Mouse (Mus musculus): ENCODE measurements around the gene Tmem176a. TPM values are rescaled to one million over a fixed set of nuclear protein-coding genes. Genes with fewer than 3 reads are reported as not detected.
"Not testable (repeated sequence)": the region's sequence is repeated elsewhere in the genome, so short reads cannot be mapped to it uniquely, and the experiment has no call there.

Gene Tmem176a
- polyA plus RNA-seq, 1 experiment, result 6.5 TPM

GRCm38 (mm10) chr6:48861616-48862280 is 21.0 kb downstream of the Tmem176a start:
- no peak overlapping the region for H3K4me3 ChIP-seq (ENCODE audit: insufficient read depth, low read depth, low read length)
- H3K4me1 ChIP-seq (ENCODE audit: control insufficient read depth, insufficient read depth, insufficient read length, low read length), result no peaks in the 10 kb centered on the region
- H3K27ac ChIP-seq (replicated peaks; ENCODE audit: low read depth, low read length), result no peak overlapping the region

- no peak overlapping the region for H3K4me3 ChIP-seq (ENCODE audit: insufficient read depth, low read depth, low read length)
- no peaks in the 10 kb centered on the region for H3K4me1 ChIP-seq (ENCODE audit: control insufficient read depth, insufficient read depth, insufficient read length, low read length)
- no peak overlapping the region for H3K27ac ChIP-seq (replicated peaks; ENCODE audit: low read depth, low read length)
Measured at GRCm38 (mm10) chr6:48862816-48863215, 22.1 kb downstream of the Tmem176a start.

- no peak overlapping the region for H3K4me3 ChIP-seq (ENCODE audit: insufficient read depth, low read depth, low read length)
- no peak overlapping the region for H3K27ac ChIP-seq (replicated peaks; ENCODE audit: low read depth, low read length)
Measured at GRCm38 (mm10) chr6:48863488-48863887, 22.8 kb downstream of the Tmem176a start.

GRCm38 (mm10) chr6:48864181-48864580 is 23.5 kb downstream of the Tmem176a start:
- Histone ChIP-seq H3K4me3 (ENCODE audit: insufficient read depth, low read depth, low read length) (no peak overlapping the region), H3K27ac (replicated peaks; ENCODE audit: low read depth, low read length) (no peak overlapping the region), H3K4me1 (ENCODE audit: control insufficient read depth, insufficient read depth, insufficient read length, low read length) (no peaks in the 10 kb centered on the region)

More at GRCm38 (mm10) chr6:48863488-48863887, 22.8 kb downstream of the Tmem176a start:
- H3K4me1 ChIP-seq (ENCODE audit: control insufficient read depth, insufficient read depth, insufficient read length, low read length), result no peaks in the 10 kb centered on the region

GRCm38 (mm10) chr6:48864723-48865122 is 24.0 kb downstream of the Tmem176a start:
- no peak overlapping the region for H3K4me3 ChIP-seq (ENCODE audit: insufficient read depth, low read depth, low read length)
- no peaks in the 10 kb centered on the region for H3K4me1 ChIP-seq (ENCODE audit: control insufficient read depth, insufficient read depth, insufficient read length, low read length)
- H3K27ac ChIP-seq (replicated peaks; ENCODE audit: low read depth, low read length), result no peak overlapping the region

- H3K4me3 ChIP-seq (ENCODE audit: insufficient read depth, low read depth, low read length), result no peak overlapping the region
- no peak overlapping the region for H3K27ac ChIP-seq (replicated peaks; ENCODE audit: low read depth, low read length)
- no peaks in the 10 kb centered on the region for H3K4me1 ChIP-seq (ENCODE audit: control insufficient read depth, insufficient read depth, insufficient read length, low read length)
Measured at GRCm38 (mm10) chr6:48865152-48865745, 24.5 kb downstream of the Tmem176a start.

GRCm38 (mm10) chr6:48866355-48866950 is 25.7 kb downstream of the Tmem176a start:
- not testable (repeated sequence) for H3K4me3 ChIP-seq (ENCODE audit: insufficient read depth, low read depth, low read length); H3K4me1 ChIP-seq (ENCODE audit: control insufficient read depth, insufficient read depth, insufficient read length, low read length); H3K27ac ChIP-seq (replicated peaks; ENCODE audit: low read depth, low read length)

- Histone ChIP-seq H3K4me1 (ENCODE audit: control insufficient read depth, insufficient read depth, insufficient read length, low read length) (no peaks in the 10 kb centered on the region), H3K27ac (replicated peaks; ENCODE audit: low read depth, low read length) (no peak overlapping the region), H3K4me3 (ENCODE audit: insufficient read depth, low read depth, low read length) (no peak overlapping the region)
Measured at GRCm38 (mm10) chr6:48867158-48867557, 26.4 kb downstream of the Tmem176a start.

GRCm38 (mm10) chr6:48869774-48870173 is 29.1 kb downstream of the Tmem176a start:
- Histone ChIP-seq H3K27ac (replicated peaks; ENCODE audit: low read depth, low read length) (no peak overlapping the region), H3K4me1 (ENCODE audit: control insufficient read depth, insufficient read depth, insufficient read length, low read length) (no peaks in the 10 kb centered on the region), H3K4me3 (ENCODE audit: insufficient read depth, low read depth, low read length) (no peak overlapping the region)

- Histone ChIP-seq H3K4me3 (ENCODE audit: insufficient read depth, low read depth, low read length) (no peak within 1 kb of the TSS), H3K27ac (replicated peaks; ENCODE audit: low read depth, low read length) (no peak within 1 kb of the TSS), H3K4me1 (ENCODE audit: control insufficient read depth, insufficient read depth, insufficient read length, low read length) (no peaks in the 10 kb centered on the region)
Measured at GRCm38 (mm10) chr6:48872596-48872995, 31.9 kb downstream of the Tmem176a start, which contains the start of gene Aoc1. Gene Aoc1, plus strand, starts transcription at chr6:48872896.

- Histone ChIP-seq H3K4me3 (ENCODE audit: insufficient read depth, low read depth, low read length) (no peak overlapping the region), H3K4me1 (ENCODE audit: control insufficient read depth, insufficient read depth, insufficient read length, low read length) (no peaks in the 10 kb centered on the region), H3K27ac (replicated peaks; ENCODE audit: low read depth, low read length) (no peak overlapping the region)
Measured at GRCm38 (mm10) chr6:48874576-48874975, 33.9 kb downstream of the Tmem176a start.

- H3K4me3 ChIP-seq (ENCODE audit: insufficient read depth, low read depth, low read length), result no peak overlapping the region
- no peaks in the 10 kb centered on the region for H3K4me1 ChIP-seq (ENCODE audit: control insufficient read depth, insufficient read depth, insufficient read length, low read length)
- no peak overlapping the region for H3K27ac ChIP-seq (replicated peaks; ENCODE audit: low read depth, low read length)
Measured at GRCm38 (mm10) chr6:48875515-48875914, 34.8 kb downstream of the Tmem176a start.

GRCm38 (mm10) chr6:48876510-48877135 is 35.9 kb downstream of the Tmem176a start:
- Histone ChIP-seq H3K4me1 (ENCODE audit: control insufficient read depth, insufficient read depth, insufficient read length, low read length) (no peaks in the 10 kb centered on the region), H3K27ac (replicated peaks; ENCODE audit: low read depth, low read length) (no peak overlapping the region), H3K4me3 (ENCODE audit: insufficient read depth, low read depth, low read length) (no peak overlapping the region)

GRCm38 (mm10) chr6:48894203-48894602 is 53.5 kb downstream of the Tmem176a start:
- no peak overlapping the region for H3K27ac ChIP-seq (replicated peaks; ENCODE audit: low read depth, low read length)
- no peak overlapping the region for H3K4me3 ChIP-seq (ENCODE audit: insufficient read depth, low read depth, low read length)

GRCm38 (mm10) chr6:48894938-48895818 is 54.5 kb downstream of the Tmem176a start:
- H3K27ac ChIP-seq (replicated peaks; ENCODE audit: low read depth, low read length), result no peak overlapping the region
- H3K4me3 ChIP-seq (ENCODE audit: insufficient read depth, low read depth, low read length), result no peak overlapping the region
- no peaks in the 10 kb centered on the region for H3K4me1 ChIP-seq (ENCODE audit: control insufficient read depth, insufficient read depth, insufficient read length, low read length)

More at GRCm38 (mm10) chr6:48894203-48894602, 53.5 kb downstream of the Tmem176a start:
- H3K4me1 ChIP-seq (ENCODE audit: control insufficient read depth, insufficient read depth, insufficient read length, low read length), result no peaks in the 10 kb centered on the region

Data from brown adipose tissue, adult 24 weeks (tissue).